Mouse (Mus musculus) embryonic facial prominence, embryonic 11.5 days (tissue): ENCODE data around the gene Rbms1. TPM values are rescaled to one million over a fixed set of nuclear protein-coding genes. Genes with fewer than 3 reads are reported as not detected.

ENCODE experiments used
- ATAC-seq: fragments of 200-750 bp; cut with Nextera tagmentation; replicated peaks from 2 replicates; pipeline ENCODE4 v1.8.0; 2017; ENCODE audit warnings: low read depth; ENCODE audit not compliant: insufficient number of reproducible peaks, low FRiP score, low TSS enrichment
- DNase-seq: peaks from one replicate; pipeline ENCODE4 v3.0.0-alpha.2; 2015; ENCODE audit warnings: low spot score
- H3K27ac ChIP-seq: fragments of 300-500 bp; sonication (generic); replicated peaks from 2 replicates; pipeline ENCODE4 v1.5.1; 2014; ENCODE audit warnings: mild to moderate bottlenecking, low read depth, low read length, control low read depth
- H3K27me3 ChIP-seq: fragments of 300-500 bp; sonication (generic); 2 replicates; pipeline ENCODE4 v1.6.1; 2014; ENCODE audit warnings: mild to moderate bottlenecking, low read length, moderate library complexity, mixed read lengths; ENCODE audit not compliant: control insufficient read depth, insufficient read depth
- H3K36me3 ChIP-seq: fragments of 300-500 bp; sonication (generic); replicated peaks from 2 replicates; pipeline ENCODE4 v1.6.1; 2014; ENCODE audit warnings: low read depth, mild to moderate bottlenecking, low read length, moderate library complexity, mixed read lengths; ENCODE audit not compliant: control insufficient read depth, insufficient read depth
- H3K4me1 ChIP-seq: fragments of 300-500 bp; sonication (generic); 2 replicates; pipeline ENCODE4 v1.6.1; 2014; ENCODE audit warnings: low read length, mixed read lengths; ENCODE audit not compliant: control insufficient read depth, insufficient read depth
- H3K4me2 ChIP-seq: fragments of 300-500 bp; sonication (generic); 2 replicates; pipeline ENCODE4 v1.6.1; 2014; ENCODE audit warnings: low read depth, mild to moderate bottlenecking, control low read depth, low read length, moderate library complexity
- H3K4me3 ChIP-seq: fragments of 300-500 bp; sonication (generic); 2 replicates; pipeline ENCODE4 v1.5.1; 2014; ENCODE audit warnings: low read depth, low read length, control low read depth
- H3K9ac ChIP-seq: fragments of 300-500 bp; sonication (generic); replicated peaks from 2 replicates; pipeline ENCODE4 v1.6.1; 2014; ENCODE audit warnings: mild to moderate bottlenecking, control low read depth, low read length
- H3K9me3 ChIP-seq: fragments of 300-500 bp; sonication (generic); replicated peaks from 2 replicates; pipeline ENCODE4 v1.6.1; 2016; ENCODE audit warnings: mild to moderate bottlenecking, low read length, inconsistent platforms, mixed read lengths; ENCODE audit not compliant: control insufficient read depth
- WGBS: fragments of 180-500 bp; shearing (Covaris S2); extraction: QIAGEN DNeasy Blood & Tissue Kit; methylation state at CpG from one replicate; pipeline ENCODE4 v1.1.7; 2014; 5-methylcytosine and 5-hydroxymethylcytosine counted together
- polyA plus RNA-seq: library from polyadenylated mRNA; unstranded; fragments of >200 nt; fragmentation: Nextera tagmentation; extraction: Ambion mirVana; gene quantifications from 2 replicates; pipeline ENCODE4 v1.2.1, GENCODE M21; 2014

Gene Rbms1
- polyA plus RNA-seq: 97.3 and 103 TPM in 2 replicates

GRCm38 (mm10) chr2:60962671-60963421, at the start of gene Rbms1:
Gene Rbms1 (minus strand): TSS chr2:60963192.
- H3K36me3 ChIP-seq: no peaks in the 10 kb centered on the region
- peak within 1 kb of the TSS; percentile 84 for H3K4me3 ChIP-seq
- DNase-seq: peak; percentile 83
- H3K27ac ChIP-seq: peak within 1 kb of the TSS; percentile 94
- no peaks in the 10 kb centered on the region for H3K27me3 ChIP-seq
- peak within 1 kb of the TSS; percentile 71 for H3K4me2 ChIP-seq
- no peaks in the 10 kb centered on the region for H3K9me3 ChIP-seq
- peak; percentile 60 for ATAC-seq
- WGBS: 1% methylated on average over 49 of the region's 51 CpGs
- H3K9ac ChIP-seq: peak within 1 kb of the TSS; percentile 90
- H3K4me1 ChIP-seq: no peaks in the 10 kb centered on the region

GRCm38 (mm10) chr2:61012249-61012828, 49.3 kb upstream of the Rbms1 start:
- no peak overlapping the region for H3K27ac ChIP-seq
- DNase-seq: no peak
- whole genome bisulfite sequencing: 57% methylated on average over 3 of the region's 3 CpGs
- no peak for ATAC-seq
- no peak overlapping the region for H3K4me2 ChIP-seq
- no peaks in the 10 kb centered on the region for H3K4me1 ChIP-seq
- H3K36me3 ChIP-seq: no peaks in the 10 kb centered on the region
- H3K9ac ChIP-seq: no peak overlapping the region
- no peaks in the 10 kb centered on the region for H3K27me3 ChIP-seq
- H3K9me3 ChIP-seq: no peaks in the 10 kb centered on the region
- H3K4me3 ChIP-seq: no peak overlapping the region

GRCm38 (mm10) chr2:60986286-60986685, 23.3 kb upstream of the Rbms1 start:
- Histone ChIP-seq H3K4me1 (no peaks in the 10 kb centered on the region), H3K27ac (no peak overlapping the region), H3K36me3 (no peaks in the 10 kb centered on the region), H3K9me3 (no peaks in the 10 kb centered on the region), H3K4me3 (no peak overlapping the region), H3K9ac (no peak overlapping the region), H3K27me3 (no peaks in the 10 kb centered on the region), H3K4me2 (no peak overlapping the region)
- ATAC-seq (no peak), DNase-seq (no peak)
- WGBS: 79% methylated on average over 5 of the region's 5 CpGs

DNA sequence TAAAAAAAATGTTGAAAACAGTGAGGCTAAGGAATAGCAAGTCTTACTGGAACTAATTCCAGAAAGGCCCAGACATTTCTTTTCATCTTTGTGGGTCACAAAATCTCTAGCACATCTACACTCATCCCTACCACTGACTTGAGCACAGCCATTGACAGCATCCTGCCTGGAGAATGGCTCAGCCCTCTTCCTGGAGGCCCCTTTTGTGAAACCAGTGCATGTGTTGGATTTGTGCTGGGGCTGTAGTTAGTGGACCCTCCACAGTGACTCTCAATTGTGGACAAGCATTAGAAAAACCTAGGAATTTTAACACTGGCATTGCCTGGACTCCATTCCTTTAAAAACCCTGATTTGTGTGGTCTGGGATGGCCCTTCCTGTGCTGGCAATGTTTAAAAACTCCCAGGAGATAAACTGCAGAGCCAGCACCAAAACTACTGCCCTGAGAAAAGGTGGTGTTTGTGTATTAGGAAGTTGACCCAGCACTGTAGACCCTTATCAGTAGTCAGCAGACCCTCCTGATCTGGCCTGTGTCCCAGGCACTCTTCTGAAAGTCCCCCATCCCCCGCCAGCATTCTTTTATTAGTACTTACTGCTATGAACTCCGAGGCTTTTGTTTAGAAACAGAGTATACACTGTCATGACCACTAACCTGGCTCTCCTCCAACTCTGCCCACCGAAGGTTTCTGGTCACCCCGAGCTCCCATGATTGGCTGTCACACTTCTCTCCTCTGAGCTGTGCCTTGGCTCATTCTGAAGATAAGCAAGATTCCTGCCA, 15.7 kb upstream of the Rbms1 start:
- DNase-seq (peak; percentile 3), ATAC-seq (no peak)
- no peaks in the 10 kb centered on the region for H3K4me1 ChIP-seq

DNA sequence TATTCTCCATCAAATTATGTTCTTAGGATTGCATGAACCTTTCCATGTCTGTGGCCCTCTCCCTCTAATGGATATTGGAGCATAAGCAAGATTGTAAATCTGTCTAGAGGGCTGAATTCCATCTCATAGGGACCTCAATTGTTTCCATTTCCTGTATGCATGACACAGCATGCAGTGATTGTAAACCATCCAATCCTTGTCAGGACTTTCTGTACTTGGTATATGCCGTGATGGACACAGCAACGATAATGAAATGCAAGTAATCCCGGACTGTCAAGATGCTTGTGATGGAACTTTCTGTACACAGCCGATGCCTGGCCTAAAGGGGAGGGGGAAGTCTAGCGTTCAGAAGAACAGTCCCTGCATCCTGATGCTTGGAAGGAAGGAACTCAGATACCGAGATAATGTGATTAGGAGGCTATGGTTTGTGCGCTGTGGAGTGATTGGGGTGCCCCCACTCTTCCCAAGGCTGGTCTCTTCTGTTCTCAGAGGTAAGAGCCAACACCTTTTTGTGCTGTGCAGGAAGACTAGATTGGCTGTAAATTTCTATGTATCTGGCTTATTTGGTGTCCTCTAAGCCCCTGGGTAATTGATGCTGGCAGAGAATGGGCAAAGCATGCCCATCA, 9.3 kb upstream of the Rbms1 start:
- Histone ChIP-seq H3K9ac (no peak overlapping the region), H3K9me3 (no peaks in the 10 kb centered on the region), H3K27ac (no peak overlapping the region), H3K27me3 (no peaks in the 10 kb centered on the region), H3K4me2 (no peak overlapping the region), H3K4me3 (no peak overlapping the region), H3K36me3 (no peaks in the 10 kb centered on the region), H3K4me1 (no peaks in the 10 kb centered on the region)
- ATAC-seq (no peak), DNase-seq (no peak)
- 73% methylated on average over 7 of the region's 7 CpGs for WGBS

More for the DNA sequence above, 15.7 kb upstream of the Rbms1 start:
- H3K27me3 ChIP-seq: no peaks in the 10 kb centered on the region
- H3K36me3 ChIP-seq: no peaks in the 10 kb centered on the region
- whole genome bisulfite sequencing: 50% methylated on average over 4 of the region's 4 CpGs
- no peak overlapping the region for H3K4me2 ChIP-seq
- H3K9me3 ChIP-seq: no peaks in the 10 kb centered on the region
- H3K4me3 ChIP-seq: no peak overlapping the region
- no peak overlapping the region for H3K27ac ChIP-seq
- no peak overlapping the region for H3K9ac ChIP-seq

DNA sequence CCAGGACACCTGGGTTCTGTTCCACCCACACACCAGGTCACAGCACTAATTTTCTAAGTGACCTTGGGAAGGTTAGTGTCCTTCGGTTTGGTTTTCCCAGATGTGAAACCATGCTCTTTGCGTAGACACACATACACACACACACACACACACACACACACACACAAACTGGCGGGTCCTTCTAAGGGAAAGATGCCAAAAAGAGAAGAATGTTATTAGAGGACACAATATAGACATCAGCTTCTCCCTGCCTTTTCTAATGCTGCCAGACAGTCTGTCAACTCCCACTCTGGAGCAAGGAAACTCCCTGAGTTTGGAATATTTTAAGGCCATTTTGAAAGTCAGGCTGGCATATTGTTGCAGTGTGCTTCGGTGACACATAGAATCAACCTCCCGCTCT, 624 bp upstream of the Rbms1 start:
- ATAC-seq (no peak), DNase-seq (peak; percentile 25)
- Histone ChIP-seq H3K9me3 (no peaks in the 10 kb centered on the region), H3K27me3 (no peaks in the 10 kb centered on the region), H3K9ac (peak overlapping the region; percentile 90), H3K36me3 (no peaks in the 10 kb centered on the region), H3K4me3 (peak overlapping the region; percentile 84), H3K4me2 (peak overlapping the region; percentile 71), H3K4me1 (no peaks in the 10 kb centered on the region), H3K27ac (peak overlapping the region; percentile 94; the same call in 1 of the 2 replicates)
- under 1% methylated on average over 5 of the region's 5 CpGs for WGBS

DNA sequence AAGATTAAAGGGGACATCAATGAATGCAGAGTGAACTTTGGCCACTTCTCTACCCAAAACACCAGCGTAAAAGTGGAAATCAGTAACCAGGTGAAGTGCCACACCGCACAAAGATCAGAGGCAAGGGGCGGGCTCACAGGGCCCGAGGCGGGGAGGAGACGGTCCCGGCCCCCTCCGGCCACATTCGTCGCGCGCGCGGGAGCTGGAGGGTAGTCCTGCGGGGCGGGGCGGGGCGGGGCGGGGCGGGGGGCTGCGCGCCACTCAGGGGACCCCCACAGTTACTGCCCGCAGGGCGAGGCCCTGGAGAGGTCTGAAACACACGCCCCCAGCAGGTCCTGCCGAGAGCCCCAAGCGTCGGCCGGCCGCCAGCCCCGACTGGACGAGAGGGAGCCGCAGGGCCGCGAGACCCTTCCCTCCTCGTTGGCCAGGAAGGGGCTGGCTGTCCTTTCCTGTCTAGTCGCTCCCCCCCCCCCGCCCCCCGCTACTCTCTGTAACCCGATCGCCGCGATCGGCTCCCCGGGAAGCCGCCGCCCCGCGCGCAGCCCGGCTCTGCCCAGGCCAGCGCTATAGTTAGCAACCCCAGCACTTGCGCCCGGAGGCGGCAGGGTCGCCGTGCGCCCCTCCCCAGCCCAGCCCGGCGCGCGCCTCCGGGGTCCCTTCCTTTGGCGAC, 856 bp downstream of the Rbms1 start:
- Histone ChIP-seq H3K9me3 (no peaks in the 10 kb centered on the region), H3K4me1 (no peaks in the 10 kb centered on the region), H3K27me3 (no peaks in the 10 kb centered on the region), H3K27ac (peak overlapping the region; percentile 94), H3K4me3 (peak overlapping the region; percentile 84), H3K9ac (peak overlapping the region; percentile 90), H3K36me3 (no peaks in the 10 kb centered on the region), H3K4me2 (peak overlapping the region; percentile 71)
- under 1% methylated on average over 44 of the region's 64 CpGs for WGBS
- peak; percentile 80 for DNase-seq
- peak; percentile 92 for ATAC-seq
